Mouse (Mus musculus): ENCODE measurements around the gene Olfr113.
"Not testable (repeated sequence)": the region's sequence is repeated elsewhere in the genome, so short reads cannot be mapped to it uniquely, and the experiment has no call there.

Olfr113 gene

GRCm38 (mm10) chr17:37577563-37577962 lies at the start of gene Olfr113:
TSS of gene Olfr113 (minus strand) at chr17:37577663.
- DNase-seq = no peak

DNA sequence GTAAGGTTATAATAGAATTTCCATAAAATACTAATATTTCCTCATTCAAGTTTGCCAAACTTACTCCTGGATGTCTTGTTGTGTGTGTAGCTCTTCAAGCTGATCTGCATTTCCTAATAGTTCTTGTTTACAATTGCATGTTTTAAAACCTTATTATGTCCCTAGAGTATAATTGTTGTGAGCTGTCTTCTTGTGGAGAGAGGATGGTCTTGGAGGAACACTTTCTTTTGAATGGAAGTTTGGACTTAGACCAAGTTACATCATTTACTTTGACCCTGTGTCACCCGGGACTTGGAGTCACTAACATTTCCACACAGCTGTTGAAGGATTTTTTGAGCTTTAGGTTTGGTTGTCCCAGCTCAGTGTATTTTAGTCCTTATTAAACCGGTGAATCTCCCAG lies 49.5 kb upstream of the Olfr113 start, which contains the start of the genes Olfr115 and Olfr116:
TSS of gene Olfr115 (minus strand) at position 101 of the 400 bp plus-strand sequence.
TSS of gene Olfr116 (minus strand) at position 191 of the 400 bp plus-strand sequence.
- DNase-seq = no peak

- DNase-seq = no peak
These were observed 15.2 kb upstream of the Olfr113 start, which contains the start of gene Olfr114 for GRCm38 (mm10) chr17:37592643-37593042. TSS of gene Olfr114 (minus strand) at chr17:37592743.

DNA sequence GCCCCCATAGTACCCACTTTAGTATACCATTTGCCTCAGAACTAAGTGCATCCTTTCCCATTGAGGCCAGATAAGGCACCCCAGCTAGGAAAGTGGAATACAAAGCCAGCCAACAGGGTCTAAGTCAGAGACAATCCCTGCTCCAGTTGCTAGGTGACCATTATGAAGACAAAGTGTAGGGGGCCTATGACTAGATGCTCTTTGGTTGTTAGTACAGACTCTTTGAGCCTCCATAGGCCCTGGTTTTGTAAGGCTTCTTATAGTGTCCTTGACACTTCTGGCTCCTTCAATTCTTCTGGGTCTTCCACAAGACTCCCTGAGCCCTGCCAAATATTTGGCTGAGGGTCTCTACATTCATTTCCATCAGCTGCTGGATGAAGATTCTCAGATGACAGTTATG lies 8.1 kb downstream of the Olfr113 start, which contains the start of gene Olfr112:
TSS of gene Olfr112 (minus strand) at position 101 of the 400 bp plus-strand sequence.
- no peak for DNase-seq

DNA sequence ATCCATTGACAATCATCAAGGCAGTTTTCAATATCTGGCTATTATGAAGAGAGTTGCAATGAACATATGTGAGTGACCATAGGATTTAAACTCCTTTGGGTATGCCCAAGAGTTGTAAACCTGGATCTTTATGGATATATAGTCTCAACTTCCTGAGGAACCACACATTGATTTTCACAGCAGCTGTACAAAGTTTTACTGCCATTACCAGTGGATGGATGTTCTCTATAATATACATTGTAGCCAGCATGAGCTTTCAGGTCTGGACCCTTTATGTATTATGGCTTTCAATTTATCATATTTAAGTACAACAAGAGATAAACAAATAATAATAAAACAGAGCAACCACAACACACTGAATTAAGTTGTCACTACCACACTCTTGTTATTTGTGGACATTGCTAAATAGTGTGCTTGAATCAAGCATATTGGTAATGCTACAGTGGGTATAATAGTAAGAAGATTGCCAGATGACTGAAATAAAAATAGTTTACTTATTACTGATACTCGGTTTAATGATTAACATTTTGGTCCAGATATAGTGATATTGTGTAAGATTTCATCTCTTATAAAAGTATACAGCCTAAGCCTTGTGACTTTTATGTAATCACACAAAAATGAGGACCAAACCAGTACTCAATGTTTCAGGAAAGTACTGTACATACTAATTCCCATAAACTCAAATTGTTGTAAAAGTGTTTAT lies 18.4 kb downstream of the Olfr113 start:
- no peak for DNase-seq

GRCm38 (mm10) chr17:37543800-37544435 lies 33.5 kb downstream of the Olfr113 start:
- DNase-seq = no peak

GRCm38 (mm10) chr17:37541454-37542119 lies 35.9 kb downstream of the Olfr113 start:
- no peak for DNase-seq

DNA sequence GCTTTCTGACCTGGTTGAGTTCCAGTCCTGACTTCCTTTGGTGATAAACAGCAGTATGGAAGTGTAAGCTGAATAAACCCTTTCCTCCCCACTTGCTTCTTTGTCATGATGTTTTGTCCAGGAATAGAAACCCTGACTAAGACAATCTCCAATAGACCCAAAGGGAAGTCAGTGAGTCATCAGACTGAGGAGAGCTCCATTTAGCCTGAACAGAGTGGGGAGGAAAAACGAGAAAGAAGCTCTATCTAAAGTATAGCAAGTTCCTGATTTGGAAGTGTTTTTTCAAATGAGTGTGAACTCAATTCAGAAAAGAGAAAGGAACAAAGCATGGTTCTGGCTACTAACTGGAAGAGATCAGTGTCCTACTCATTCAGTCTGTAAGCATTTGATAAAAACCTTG lies 39.0 kb downstream of the Olfr113 start:
- DNase-seq = not testable (repeated sequence)

DNA sequence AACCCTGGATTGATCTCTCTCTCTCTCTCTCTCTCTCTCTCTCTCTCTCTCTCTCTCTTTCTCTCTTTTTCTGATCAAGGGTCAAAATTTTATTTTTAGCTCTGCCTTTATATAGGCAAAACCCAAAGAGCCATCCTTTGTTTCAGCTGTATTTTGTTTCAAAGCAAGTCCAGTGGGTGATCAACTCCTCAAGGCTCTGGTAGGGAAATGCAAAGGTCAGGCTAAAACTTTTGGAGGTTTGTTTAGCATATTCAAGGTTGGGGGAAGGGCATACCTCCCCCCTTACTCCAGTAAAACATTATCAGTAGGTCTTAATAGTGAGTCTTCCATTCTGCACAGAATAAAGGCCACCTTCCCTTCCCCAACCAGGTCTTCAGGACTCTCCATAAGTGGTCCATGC lies 42.3 kb downstream of the Olfr113 start:
- DNase-seq = no peak

GRCm38 (mm10) chr17:37525427-37525826 lies 52.0 kb downstream of the Olfr113 start:
- not testable (repeated sequence) for DNase-seq

DNA sequence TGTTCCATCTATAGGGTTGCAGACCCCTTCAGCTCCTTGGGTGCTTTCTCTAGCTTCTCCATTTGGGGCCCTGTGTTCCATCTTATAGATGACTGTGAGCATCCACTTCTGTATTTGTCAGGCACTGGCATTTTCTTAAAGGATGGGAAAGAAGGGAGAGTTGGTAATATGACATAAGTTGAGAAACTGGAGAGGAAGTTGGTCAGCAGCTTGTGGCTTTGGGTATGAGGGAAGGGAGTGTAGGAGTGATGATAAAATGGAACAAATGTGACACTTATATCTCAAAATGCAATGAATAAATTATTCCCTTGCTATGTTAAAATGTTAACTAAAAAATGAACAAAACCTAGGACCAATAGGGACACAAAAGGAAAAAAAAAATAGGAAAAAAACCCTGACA lies 52.9 kb downstream of the Olfr113 start:
- not testable (repeated sequence) for DNase-seq
